Mouse (Mus musculus): ENCODE measurements at regions not wholly inside any gene's neighbourhood (a gene's known extent, or its start where the extent isn't known, plus 50 kb on each side); places are given as distances from the start of the nearest gene placed in this dataset.

DNA sequence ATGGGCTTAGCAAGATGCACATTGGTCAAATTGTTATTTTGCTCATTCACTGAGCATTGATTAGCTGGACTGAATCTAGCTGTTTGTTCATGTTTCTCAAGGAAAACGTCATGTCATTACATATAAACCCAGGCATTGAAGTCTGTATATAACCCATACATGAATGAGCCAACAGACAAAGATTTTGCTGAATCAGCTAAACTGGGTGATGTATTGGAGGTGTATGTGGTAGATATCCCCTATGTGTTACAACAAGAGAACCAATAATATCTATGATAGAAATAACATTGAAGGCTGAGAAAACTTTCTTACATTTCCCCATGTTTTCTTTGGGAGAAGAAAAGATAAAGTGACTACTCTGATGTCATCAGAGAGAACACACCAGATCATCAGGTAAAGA lies 362.3 kb downstream of the Ets1 start:
- intact Hi-C loops (cut with DNase I), result no loop called here
- DNase-seq (ENCODE audit: low spot score in 2 of 2), result no peak

DNA sequence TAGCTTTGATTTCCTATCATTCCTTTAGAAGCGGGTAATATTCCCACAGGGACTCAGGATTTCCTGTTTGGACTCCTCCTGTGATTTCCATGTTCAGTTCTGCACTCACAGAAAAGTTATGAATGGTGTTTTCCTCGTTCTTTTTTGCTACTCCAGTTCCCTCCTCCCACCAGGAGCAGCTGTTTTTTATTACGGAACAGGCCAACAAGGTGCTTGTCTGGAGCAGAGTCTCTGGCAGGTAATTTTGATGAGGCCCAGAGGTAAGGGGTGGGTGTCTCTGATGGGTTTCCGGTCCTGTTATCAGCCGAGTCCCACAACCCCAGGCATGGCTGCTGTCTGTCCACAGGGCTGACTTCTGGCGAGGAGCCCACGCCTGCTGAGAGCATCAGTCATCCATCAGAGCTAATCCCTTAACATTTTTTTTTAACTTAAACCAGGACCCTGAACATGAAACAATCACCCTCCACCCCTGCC lies 364.7 kb downstream of the Ets1 start:
- intact Hi-C loops (cut with DNase I), result no loop called here
- no peak for DNase-seq (ENCODE audit: low spot score in 2 of 2)

DNA sequence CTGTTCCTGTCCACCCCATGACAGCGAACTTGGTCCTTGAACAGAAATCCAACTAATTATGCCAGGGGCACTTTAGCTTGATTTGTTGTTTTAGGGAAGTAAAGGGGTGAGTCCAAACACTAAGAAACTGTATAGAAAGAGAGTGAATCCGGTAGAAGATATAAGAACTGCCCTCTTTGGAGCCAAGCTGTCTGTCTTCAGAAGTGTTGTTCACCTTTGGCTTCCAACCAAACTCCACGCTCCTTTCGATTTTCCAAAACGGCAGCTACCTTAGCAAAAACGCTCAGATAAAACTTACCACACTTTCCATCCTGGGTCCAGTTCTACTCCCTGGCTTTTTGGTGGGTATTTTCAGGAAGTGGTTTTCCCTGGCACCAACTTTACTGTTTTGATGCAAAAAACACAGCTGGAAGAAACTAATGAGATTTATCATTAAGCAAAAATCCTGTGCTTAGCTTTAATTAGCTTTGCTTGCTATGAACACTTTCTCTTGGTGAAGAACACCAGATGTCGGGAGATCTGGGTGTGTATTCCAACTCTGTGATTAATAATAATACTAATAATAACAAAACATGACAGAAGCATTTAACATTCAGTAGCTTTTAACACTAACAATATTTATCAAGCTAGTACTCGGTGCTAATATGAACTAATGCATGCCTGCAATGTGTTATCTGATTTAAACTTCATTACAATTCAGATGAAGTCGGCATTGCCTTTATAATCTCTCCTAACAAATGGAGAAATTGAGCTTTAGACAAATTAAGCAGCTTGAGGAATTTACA lies 365.3 kb downstream of the Ets1 start:
- intact Hi-C loops (cut with DNase I), result no loop called here
- DNase-seq (ENCODE audit: low spot score in 2 of 2), result no peak

DNA sequence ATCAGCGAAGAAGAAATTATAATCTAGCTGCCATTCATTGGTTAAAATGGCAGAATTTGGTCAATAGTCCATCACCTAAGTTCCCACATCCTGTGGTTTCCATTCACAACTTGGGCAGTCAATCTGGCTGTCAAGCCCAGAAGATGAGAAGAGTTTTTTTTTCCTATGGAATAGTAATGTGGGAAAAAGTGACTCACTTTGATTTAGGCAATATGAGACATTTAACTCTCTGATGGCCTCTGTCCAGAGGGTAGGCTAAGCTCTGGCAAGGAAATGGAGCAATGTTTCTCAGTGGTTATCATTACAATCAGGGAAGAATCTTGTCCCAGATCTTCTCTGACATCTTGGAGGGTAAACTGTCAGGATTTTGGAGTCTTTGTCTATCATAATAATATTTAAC lies 367.9 kb downstream of the Ets1 start:
- no peak for DNase-seq (ENCODE audit: low spot score in 2 of 2)

DNA sequence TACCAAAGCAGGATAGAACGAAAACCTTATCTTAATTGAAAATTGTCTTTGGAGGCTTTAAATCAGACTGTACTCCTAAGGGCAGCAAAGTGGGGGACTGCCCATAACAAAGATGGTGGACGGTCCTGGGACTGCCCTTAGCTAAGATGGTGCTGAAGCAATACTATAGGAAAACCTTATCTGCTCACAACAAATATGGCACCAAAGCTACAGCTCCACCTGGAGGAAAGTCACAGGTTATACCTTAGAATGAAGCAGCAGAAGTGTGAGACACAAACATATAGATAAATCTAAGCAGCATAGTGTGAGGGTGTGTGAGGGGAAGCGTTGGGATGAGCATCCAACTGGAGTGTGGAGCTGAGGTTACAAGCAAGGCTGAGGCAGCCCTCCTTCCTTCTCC lies 368.5 kb downstream of the Ets1 start:
- intact Hi-C loops (cut with DNase I), result no loop called here
- no peak for DNase-seq (ENCODE audit: low spot score in 2 of 2)

More for the DNA sequence above, 367.9 kb downstream of the Ets1 start:
- intact Hi-C loops (cut with DNase I), result no loop called here

DNA sequence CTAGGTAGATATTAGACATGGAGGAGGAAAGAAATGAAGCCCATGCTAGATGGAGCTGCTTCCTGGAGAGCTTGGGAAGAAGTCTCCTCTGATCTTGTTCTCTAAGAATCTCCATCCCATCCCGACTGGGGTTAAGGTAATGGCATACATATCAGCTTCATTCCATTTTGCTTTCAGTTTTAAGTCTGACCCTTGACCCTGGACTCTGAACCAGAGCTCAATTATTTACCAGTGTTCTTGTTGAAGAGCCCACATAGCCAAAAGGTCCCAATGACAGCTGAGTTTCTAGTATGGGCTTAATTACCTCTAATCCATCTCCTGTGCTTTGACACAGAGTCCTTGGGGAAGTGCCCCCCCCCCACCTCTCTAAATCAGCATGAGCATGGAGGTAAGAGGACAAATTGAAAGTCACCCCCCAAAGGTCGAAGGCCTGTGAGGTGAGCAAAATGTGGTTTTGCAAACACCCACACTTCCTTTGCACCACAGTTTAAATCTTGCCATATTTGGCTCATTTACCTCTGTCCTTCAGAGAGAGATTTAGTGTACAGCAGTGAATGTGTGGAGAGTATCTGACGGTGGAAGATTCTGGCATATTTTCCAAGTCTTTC lies 371.5 kb downstream of the Ets1 start:
- DNase-seq (ENCODE audit: low spot score in 2 of 2), result no peak
- intact Hi-C loops (cut with DNase I), result no loop called here

DNA sequence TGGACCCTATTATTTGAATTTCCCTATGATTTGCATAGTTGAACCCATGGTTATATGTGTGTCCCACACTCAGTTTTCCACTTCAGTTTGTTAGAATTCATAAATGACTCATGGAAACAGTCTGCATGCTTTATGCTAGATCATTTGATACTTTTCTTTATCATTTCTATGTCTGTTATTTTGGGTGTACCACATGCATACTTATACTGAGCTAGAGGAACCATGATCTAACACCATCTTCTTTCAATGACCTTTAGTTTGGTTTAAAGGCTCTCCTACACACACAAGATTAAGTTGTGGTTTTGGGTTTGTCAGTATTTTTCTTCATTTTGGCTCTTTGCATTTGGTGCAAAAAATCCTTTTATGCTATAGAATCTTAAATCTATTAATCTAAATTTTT lies 375.2 kb downstream of the Ets1 start:
- DNase-seq (ENCODE audit: low spot score in 2 of 2), result no peak
- intact Hi-C loops (cut with DNase I), result no loop called here

DNA sequence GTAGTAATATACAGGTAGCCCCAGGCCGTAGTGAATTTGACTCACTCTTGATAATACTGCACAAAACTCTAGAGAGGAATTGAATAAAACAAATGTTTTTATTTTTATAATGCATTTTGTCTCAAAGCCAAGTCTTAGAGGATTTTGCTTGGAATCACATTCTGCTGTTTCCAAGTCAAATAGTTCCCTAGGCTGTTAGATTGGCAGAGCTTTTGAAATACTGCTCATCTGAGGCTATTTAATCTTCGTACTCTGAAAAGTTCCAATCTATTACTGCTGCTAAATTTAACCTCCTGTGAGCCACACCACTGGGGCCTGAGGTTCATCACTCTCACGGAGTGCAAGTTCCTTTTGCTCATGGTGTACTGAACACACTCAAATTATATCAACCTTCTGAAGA lies 399.4 kb downstream of the Ets1 start:
- DNase-seq (ENCODE audit: low spot score in 2 of 2), result no peak
- intact Hi-C loops (cut with DNase I), result no loop called here

DNA sequence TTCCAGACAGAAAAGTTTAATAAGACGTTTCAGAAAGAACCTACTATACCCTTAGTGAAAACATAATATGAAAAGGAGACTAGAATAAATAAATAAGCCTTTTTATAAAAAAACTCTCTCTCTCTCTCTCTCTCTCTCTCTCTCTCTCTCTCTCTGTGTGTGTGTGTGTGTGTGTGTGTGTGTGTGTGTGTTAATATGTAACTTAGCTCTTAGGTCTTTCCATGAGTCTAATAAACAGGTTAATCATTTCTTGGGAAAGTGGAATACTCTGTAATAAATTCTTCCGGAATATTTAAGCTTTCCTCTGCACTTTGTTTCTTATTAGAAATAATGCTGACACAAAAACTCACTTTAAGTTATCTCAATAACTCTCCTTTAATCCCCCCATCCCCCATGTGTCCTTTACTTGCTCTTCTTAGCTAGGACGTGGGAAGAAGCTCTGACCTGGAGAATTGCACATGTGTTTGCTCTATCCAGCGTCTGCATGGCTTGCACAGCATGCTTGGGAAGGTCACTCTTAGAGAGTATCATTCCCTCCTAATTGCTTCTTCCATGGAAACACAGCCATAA lies 403.3 kb downstream of the Ets1 start:
- intact Hi-C loops (cut with DNase I), result no loop called here
- no peak for DNase-seq (ENCODE audit: low spot score in 2 of 2)

DNA sequence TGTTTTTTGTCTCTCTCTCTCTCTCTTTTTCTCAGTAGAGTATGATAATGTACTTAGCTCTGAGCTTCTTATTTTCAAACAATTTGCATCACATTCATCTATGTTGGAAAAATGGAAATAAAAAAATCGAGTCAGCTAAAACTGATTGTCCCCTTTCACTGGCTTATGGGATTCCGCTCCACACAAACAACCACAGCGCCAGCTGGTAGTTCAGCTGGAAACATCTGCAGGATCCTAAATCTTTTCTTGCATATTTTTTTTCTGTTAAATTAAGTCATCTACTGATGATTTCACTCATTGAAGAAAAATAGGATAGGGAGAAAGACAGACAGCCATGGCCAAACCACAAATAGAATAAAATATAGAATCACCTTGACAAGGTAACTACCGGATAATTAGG lies 414.8 kb downstream of the Ets1 start:
- DNase-seq (ENCODE audit: low spot score in 2 of 2), result no peak
- intact Hi-C loops (cut with DNase I), result no loop called here

DNA sequence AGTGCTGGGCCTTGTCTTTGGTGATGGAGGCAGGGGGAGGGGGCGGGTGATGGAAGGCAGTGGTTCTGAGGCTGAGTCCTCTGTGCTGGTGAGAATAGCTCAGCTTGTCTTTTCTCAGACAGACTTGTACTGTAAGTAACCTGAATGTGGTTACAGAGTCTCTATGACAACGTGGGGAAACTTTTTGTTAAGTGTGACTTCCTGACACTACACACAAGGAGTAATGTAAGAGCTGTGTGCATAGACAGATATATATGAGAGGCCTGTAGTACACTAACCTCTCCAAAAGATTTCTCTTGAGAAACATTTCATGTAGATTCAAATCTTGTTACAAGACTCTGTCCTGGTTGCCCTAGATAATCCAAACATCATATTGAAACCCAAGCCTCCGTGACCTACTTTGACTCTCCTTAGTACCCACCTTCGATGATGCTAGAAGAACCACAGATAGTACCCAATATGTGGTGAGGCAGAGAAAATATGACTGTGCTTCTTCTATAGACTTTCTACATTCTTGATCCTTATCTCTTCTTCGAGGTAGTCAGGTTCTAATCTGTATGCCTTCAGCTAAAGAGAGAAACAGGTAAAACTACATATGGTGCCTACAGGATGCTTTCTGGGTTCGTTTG lies 424.7 kb downstream of the Ets1 start:
- DNase-seq (ENCODE audit: low spot score in 2 of 2), result no peak
- intact Hi-C loops (cut with DNase I), result no loop called here

DNA sequence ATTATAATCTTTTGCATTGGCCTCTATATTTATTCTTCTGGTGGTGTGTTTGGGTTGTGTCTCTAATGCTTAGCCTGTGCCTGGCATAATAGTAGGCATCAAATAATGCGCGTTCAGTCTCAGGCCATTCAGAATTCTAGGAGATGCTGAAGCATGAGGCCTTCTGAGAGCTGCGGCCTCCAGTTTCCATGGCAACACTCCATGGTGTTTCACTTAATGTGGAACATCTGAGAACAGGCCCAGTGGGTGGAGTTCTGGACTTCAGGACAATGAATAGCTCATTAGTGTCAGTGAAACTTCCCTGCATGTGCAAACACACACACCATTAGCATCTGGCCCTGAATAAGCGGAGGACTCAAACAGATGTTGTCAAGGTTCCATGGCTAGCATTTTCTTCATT lies 426.5 kb downstream of the Ets1 start:
- intact Hi-C loops (cut with DNase I), result no loop called here
- peak; percentile 6 to 17 for DNase-seq (ENCODE audit: low spot score in 2 of 2)

DNA sequence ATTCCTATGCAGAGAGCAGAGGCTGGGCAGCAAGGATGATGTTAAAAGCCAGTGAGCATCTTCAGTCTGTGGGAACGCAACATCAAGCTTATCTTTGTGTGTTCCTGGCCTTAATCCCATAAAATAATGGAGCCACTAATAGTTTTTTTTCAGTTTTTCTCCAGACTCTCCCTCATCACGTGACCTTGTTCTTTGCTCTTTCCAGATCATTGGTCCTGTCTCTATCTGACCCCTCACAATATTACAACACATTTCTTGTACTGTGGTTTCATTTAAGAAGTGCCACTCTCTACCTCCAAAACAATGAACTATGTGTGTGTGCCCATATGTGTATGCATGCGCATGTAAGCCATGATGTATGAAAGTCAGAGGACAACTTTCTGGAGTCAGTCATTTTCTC lies 429.3 kb downstream of the Ets1 start:
- DNase-seq (ENCODE audit: low spot score in 2 of 2), result no peak
- intact Hi-C loops (cut with DNase I), result no loop called here

DNA sequence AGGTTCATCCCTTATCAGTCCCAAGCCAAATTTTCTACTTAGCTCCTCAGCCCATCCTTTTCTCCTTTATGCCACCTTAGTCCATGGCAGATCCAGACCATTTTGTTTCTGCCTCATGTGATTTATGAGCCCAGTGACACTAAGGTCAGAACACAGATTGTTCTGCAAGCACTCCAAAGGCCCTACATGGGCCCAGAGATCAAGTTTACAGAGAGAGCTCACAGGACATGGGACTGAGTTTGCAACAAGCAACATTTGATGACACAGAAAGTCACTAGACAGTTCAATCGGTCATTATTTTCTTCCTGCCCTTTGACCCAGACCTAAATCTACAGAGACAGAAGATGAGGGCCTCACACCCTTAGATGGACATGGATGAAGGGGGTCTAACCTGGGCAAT lies 431.5 kb downstream of the Ets1 start:
- intact Hi-C loops (cut with DNase I), result no loop called here
- no peak for DNase-seq (ENCODE audit: low spot score in 2 of 2)

DNA sequence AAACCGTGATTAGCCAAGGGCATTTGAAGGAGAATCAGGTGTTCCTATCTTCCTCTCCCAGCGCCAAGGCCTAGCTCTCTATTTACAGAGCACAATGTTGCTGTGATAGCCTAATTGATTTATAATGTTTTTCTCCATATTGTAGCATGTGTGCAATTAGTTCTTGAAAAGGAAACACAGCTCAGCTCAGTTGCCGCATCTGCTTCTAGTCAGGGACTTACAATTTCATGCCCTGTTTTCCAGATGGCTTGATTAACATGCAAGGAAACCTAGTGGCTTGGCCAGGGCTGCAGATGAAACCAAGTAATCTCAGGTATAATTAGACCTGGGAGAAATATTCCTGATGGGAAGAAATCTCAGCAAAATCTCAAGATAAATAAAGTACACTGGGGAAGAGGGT lies 434.1 kb downstream of the Ets1 start:
- DNase-seq (ENCODE audit: low spot score in 2 of 2), result no peak
- intact Hi-C loops (cut with DNase I), result no loop called here

DNA sequence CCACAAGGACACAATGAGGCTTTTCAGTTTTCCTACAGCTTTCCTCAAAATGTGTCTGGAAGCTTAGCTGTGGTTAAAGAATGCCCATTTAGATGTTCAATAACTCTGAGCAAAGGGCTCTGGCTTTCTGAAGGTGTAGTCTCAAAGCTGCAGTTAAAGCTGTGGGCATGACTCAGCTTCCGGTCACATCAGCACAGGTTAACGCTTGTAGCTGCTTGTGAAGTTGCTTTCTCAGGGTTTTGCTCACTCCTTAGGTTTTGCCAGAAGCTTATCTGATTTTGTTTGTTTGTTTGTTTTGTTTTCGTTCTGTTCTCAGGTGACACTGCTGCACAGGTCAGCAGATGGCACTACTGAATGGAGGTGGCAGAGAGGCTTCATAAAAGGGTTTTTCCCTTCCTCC lies 444.2 kb downstream of the Ets1 start:
- intact Hi-C loops (cut with DNase I), result loop anchor here (5.0 kb wide), 2 partner anchors 138 to 488 kb away; no protein-coding TSS in a partner anchor
- DNase-seq (ENCODE audit: low spot score in 2 of 2), result no peak

DNA sequence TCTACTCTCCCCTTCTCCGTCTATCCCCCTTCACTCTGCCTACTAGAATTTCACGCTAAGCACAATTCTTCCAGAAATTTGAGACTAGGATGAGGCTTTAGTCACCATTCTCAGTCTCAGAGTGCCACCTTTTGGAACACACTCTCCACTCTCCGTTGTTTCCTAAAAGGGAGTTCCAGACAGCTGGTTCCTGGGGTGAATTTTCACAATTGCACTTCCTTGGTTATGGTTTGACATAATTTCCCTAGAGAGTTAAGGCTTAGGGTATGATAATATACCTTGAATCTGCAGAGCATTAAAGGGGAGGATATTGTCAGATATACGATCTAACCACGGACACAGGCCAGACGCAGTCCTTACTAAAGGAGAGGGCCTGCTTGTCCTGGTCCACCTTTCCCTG lies 444.8 kb downstream of the Ets1 start:
- intact Hi-C loops (cut with DNase I), result loop anchor here (5.0 kb wide), 2 partner anchors 138 to 488 kb away; no protein-coding TSS in a partner anchor
- DNase-seq (ENCODE audit: low spot score in 2 of 2), result peak; percentile 6 to 17

DNA sequence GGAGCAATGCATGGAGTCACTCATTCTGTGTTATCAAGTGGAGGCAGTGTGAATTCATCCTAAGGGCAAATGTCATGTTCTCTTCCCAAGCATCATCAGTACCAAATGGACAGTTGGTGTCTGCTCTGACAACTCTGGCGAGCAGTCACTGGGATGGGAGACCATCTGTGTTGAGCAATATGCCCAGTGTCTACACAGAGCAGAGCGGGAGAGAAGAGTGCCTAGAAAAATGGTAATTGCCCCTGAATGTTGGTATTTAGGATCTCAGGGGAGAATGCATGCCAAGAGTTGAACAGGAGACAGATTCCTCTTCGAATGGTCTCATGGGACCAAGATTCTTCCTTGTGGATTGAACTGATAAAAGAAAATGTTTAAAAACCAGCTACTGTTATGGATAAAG lies 454.0 kb downstream of the Ets1 start:
- no peak for DNase-seq (ENCODE audit: low spot score in 2 of 2)
- intact Hi-C loops (cut with DNase I), result loop anchor here (10.0 kb wide), 1 partner anchor 815 kb away; no protein-coding TSS in a partner anchor

DNA sequence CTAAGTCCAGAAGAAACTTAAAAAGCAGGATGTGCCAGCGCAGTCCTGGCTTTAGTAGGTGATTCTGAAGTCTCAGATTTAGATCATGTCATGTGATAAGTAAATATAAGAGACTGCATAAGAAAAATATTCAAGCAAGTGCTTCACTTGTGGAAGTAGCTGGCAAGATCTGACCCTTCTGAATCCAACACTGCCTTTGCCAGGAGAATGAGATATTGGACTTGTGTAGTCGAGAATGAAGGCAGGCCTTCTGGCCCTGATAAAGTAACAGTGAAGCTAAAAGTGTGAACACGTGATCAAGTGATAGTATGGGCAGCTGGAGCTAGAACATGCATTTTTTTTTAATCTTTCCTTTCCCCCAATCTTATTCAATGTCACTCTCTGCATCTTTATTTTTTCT lies 455.6 kb downstream of the Ets1 start:
- intact Hi-C loops (cut with DNase I), result loop anchor here (10.0 kb wide), 1 partner anchor 817 kb away; no protein-coding TSS in a partner anchor
- no peak for DNase-seq (ENCODE audit: low spot score in 2 of 2)

DNA sequence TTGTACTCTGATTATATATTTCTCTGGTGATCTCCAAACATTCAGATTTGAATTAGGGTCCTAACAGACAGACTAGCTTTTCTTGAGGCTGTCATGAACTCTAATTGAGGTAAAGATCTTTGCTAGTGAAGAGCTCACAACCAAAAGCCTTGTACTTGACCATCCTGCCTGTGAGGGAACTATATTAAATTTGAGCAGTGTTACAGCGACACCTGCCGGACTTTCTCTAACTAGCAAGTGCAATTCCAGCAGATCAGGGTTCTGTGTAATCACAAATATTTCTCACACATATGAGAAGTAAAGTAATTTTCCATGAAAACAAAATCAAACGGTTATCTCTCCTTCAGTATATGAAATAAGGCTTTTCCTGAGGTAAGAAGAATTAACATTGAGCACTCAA lies 459.6 kb downstream of the Ets1 start:
- peak; percentile 53 to 64 for DNase-seq (ENCODE audit: low spot score in 2 of 2)
- intact Hi-C loops (cut with DNase I), result loop anchor here (1.0 to 10.0 kb wide), 5 partner anchors 152 to 821 kb away; no protein-coding TSS in a partner anchor

Measured in left cerebral cortex, postnatal 36 days (tissue).